Mouse (Mus musculus) midbrain, embryonic 12.5 days (tissue): ENCODE results near the gene Irf1. TPM values are rescaled to one million over a fixed set of nuclear protein-coding genes. Genes with fewer than 3 reads are reported as not detected.

Experiments used
- ATAC-seq: fragments of 200-750 bp; cut with Nextera tagmentation; 2 replicates; pipeline ENCODE4 v1.8.0; 2017; ENCODE audit warnings: low read depth, moderate TSS enrichment, moderate library complexity; ENCODE audit not compliant: low FRiP score
- H3K27ac ChIP-seq: fragments of 300-500 bp; sonication (generic); replicated peaks from 2 replicates; pipeline ENCODE4 v1.5.1; 2016; ENCODE audit warnings: mild to moderate bottlenecking
- H3K27me3 ChIP-seq: fragments of 300-500 bp; sonication (generic); 2 replicates; pipeline ENCODE4 v1.6.1; 2016; ENCODE audit warnings: mild to moderate bottlenecking
- H3K36me3 ChIP-seq: fragments of 300-500 bp; sonication (generic); 2 replicates; pipeline ENCODE4 v1.6.1; 2016
- H3K4me1 ChIP-seq: fragments of 300-500 bp; sonication (generic); 2 replicates; pipeline ENCODE4 v1.6.1; 2016
- H3K4me2 ChIP-seq: fragments of 300-500 bp; sonication (generic); replicated peaks from 2 replicates; pipeline ENCODE4 v1.6.1; 2016; ENCODE audit warnings: mild to moderate bottlenecking, moderate library complexity
- H3K4me3 ChIP-seq: fragments of 300-500 bp; sonication (generic); 2 replicates; pipeline ENCODE4 v1.5.1; 2016; ENCODE audit warnings: mild to moderate bottlenecking
- H3K9ac ChIP-seq: fragments of 300-500 bp; sonication (generic); replicated peaks from 2 replicates; pipeline ENCODE4 v1.6.1; 2016; ENCODE audit warnings: mild to moderate bottlenecking, moderate library complexity
- H3K9me3 ChIP-seq: fragments of 300-500 bp; sonication (generic); 2 replicates; pipeline ENCODE4 v1.6.1; 2016; ENCODE audit warnings: mild to moderate bottlenecking
- WGBS: fragments of 180-500 bp; shearing (Covaris S2); methylation state at CpG from one replicate; pipeline ENCODE4 v1.1.7; 2016; 5-methylcytosine and 5-hydroxymethylcytosine counted together
- polyA plus RNA-seq: library from polyadenylated mRNA; unstranded; fragments of >200 nt; fragmentation: Nextera tagmentation; extraction: Ambion mirVana; gene quantifications from 2 replicates; pipeline ENCODE4 v1.2.1, GENCODE M21; 2016

Irf1 gene
- polyA plus RNA-seq, 1 experiment from 2014 or later, result 4.3 TPM

DNA sequence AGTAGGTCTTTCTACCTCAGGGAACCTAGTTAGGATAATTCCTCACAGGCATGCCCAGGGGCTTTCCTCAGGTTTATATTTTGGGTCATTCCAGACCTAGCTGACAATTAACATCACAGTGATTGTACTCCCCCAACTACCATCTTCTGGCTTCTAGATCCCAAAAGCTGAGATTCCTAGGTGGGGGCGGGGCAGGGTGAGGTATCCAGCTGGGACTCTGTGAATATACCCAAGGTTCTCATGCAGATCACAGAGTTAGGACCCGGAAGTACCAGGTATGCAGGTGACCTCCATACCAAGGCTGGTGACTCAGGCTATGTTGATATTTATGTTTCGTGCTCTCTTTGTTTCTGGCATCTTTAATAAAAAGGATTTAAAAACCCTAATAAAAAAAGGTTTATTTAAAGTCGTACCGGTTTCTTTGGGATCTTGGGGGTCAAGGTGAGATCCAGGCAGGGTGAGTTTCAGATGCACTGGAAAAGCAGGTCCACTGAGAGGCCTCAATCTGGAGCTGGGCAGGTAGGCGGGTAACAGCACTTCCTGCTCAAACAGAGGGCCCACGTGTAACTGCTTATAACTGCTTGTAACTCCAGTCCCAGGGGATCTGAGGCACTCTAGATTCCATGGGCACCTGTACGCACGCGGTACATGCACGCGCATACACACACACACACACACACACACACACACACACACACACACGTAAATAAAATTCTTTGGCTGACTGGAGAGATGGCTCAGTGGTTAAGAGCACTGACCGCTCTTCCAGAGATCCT lies 34.9 kb downstream of the Irf1 start:
- WGBS, result 84% methylated on average over 14 of the region's 14 CpGs

GRCm38 (mm10) chr11:53805786-53806185 lies 36.0 kb downstream of the Irf1 start:
- H3K4me1 ChIP-seq, result no peaks in the 10 kb centered on the region
- H3K27me3 ChIP-seq, result no peaks in the 10 kb centered on the region
- no peaks in the 10 kb centered on the region for H3K36me3 ChIP-seq
- WGBS, result 86% methylated on average over 9 of the region's 9 CpGs
- no peak overlapping the region for H3K27ac ChIP-seq
- no peak for ATAC-seq
- H3K9ac ChIP-seq, result no peak overlapping the region
- H3K4me2 ChIP-seq, result no peak overlapping the region
- H3K4me3 ChIP-seq, result no peak overlapping the region
- no peaks in the 10 kb centered on the region for H3K9me3 ChIP-seq

More for the DNA sequence above, 34.9 kb downstream of the Irf1 start:
- no peaks in the 10 kb centered on the region for H3K4me1 ChIP-seq
- H3K4me2 ChIP-seq, result no peak overlapping the region
- H3K27me3 ChIP-seq, result no peaks in the 10 kb centered on the region
- no peak overlapping the region for H3K9ac ChIP-seq
- no peak overlapping the region for H3K27ac ChIP-seq
- no peak for ATAC-seq
- no peaks in the 10 kb centered on the region for H3K9me3 ChIP-seq
- H3K4me3 ChIP-seq, result no peak overlapping the region
- no peaks in the 10 kb centered on the region for H3K36me3 ChIP-seq

DNA sequence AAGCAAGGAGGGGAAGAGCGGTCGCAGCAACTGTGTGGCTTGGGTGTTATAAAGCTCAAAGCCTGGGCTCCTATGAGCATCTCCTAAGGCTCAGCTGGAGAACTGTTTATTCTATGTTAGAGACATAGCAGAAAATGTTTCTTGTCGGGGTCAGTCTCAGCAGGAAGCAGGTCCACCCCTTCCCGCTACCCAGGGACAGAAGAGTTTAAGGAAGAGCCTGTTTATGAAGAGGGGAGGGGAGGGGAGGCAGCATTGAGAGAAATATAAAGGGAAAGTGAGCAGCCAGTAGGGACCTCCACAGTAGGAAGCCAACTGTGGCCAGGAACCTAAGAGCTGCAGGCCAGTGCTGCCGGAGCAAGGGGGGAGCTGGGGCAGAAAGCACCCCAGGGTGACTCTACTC lies 39.5 kb downstream of the Irf1 start:
- no peaks in the 10 kb centered on the region for H3K36me3 ChIP-seq
- H3K4me1 ChIP-seq, result no peaks in the 10 kb centered on the region
- WGBS, result 54% methylated on average over 5 of the region's 5 CpGs
- ATAC-seq, result no peak
- no peak overlapping the region for H3K4me3 ChIP-seq
- no peak overlapping the region for H3K27ac ChIP-seq
- H3K4me2 ChIP-seq, result no peak overlapping the region
- H3K9me3 ChIP-seq, result no peaks in the 10 kb centered on the region
- H3K9ac ChIP-seq, result no peak overlapping the region
- H3K27me3 ChIP-seq, result no peaks in the 10 kb centered on the region

GRCm38 (mm10) chr11:53810156-53810555 lies 40.3 kb downstream of the Irf1 start:
- Histone ChIP-seq H3K4me3 (no peak overlapping the region), H3K4me1 (no peaks in the 10 kb centered on the region), H3K27me3 (no peaks in the 10 kb centered on the region), H3K27ac (no peak overlapping the region), H3K9me3 (no peaks in the 10 kb centered on the region), H3K4me2 (no peak overlapping the region), H3K9ac (no peak overlapping the region), H3K36me3 (no peaks in the 10 kb centered on the region)
- no peak for ATAC-seq
- WGBS, result 58% methylated on average over 5 of the region's 5 CpGs

GRCm38 (mm10) chr11:53810749-53811148 lies 40.9 kb downstream of the Irf1 start:
- Histone ChIP-seq H3K27ac (no peak overlapping the region), H3K9ac (no peak overlapping the region), H3K4me1 (no peaks in the 10 kb centered on the region), H3K4me3 (no peak overlapping the region), H3K27me3 (no peaks in the 10 kb centered on the region), H3K36me3 (no peaks in the 10 kb centered on the region), H3K9me3 (no peaks in the 10 kb centered on the region), H3K4me2 (no peak overlapping the region)
- 74% methylated on average over 2 of the region's 2 CpGs for WGBS
- ATAC-seq, result no peak

GRCm38 (mm10) chr11:53811312-53811711 lies 41.5 kb downstream of the Irf1 start:
- WGBS, result 83% methylated on average over 3 of the region's 3 CpGs
- Histone ChIP-seq H3K27ac (no peak overlapping the region), H3K4me2 (no peak overlapping the region), H3K27me3 (no peaks in the 10 kb centered on the region), H3K4me1 (no peaks in the 10 kb centered on the region), H3K4me3 (no peak overlapping the region), H3K36me3 (no peaks in the 10 kb centered on the region), H3K9me3 (no peaks in the 10 kb centered on the region), H3K9ac (no peak overlapping the region)
- no peak for ATAC-seq

DNA sequence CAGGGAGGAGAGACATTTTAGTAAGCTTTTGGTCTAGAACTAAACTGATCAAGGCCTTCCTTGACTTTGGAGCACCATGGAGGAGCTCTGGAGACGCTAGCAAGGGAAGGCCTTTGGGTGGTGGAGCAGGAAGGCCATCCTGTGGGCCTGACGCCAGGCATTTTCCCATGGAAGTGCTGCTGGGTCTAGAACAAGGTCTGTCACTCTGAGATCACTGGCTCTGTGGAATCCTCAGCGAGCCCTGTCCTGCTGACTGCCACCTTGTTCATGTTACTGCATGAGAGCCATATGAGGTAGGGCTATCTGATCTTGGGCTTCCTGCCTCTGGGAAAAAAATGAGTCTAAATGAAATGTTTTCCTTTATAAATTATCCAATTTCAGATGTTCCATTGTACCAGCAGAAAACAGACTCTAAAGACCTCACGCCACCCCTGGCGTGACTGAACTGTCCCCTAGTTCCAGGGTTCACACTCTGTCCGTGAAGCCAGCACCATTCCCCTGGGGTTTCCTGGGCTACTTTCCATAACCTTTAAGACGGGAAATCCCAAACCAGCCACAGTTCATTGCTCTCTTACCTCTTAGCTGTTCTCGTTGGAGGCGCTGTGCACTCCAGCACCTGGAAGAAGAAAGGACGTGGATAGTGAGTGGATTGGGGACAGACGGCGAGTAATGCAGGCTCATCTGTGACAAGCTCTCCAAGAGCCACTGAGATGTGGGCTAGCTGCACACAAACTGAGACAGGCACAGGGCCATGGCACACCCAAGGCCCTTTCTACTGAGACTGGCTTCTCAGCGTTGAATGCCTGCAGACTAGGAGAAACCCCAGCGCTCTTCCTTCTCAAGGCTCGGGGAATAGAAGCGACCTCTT lies 43.4 kb downstream of the Irf1 start:
- Histone ChIP-seq H3K9ac (no peak overlapping the region), H3K4me1 (no peaks in the 10 kb centered on the region), H3K27me3 (no peaks in the 10 kb centered on the region), H3K4me2 (no peak overlapping the region), H3K27ac (no peak overlapping the region), H3K4me3 (no peak overlapping the region), H3K9me3 (no peaks in the 10 kb centered on the region), H3K36me3 (no peaks in the 10 kb centered on the region)
- 89% methylated on average over 16 of the region's 16 CpGs for WGBS
- no peak for ATAC-seq

DNA sequence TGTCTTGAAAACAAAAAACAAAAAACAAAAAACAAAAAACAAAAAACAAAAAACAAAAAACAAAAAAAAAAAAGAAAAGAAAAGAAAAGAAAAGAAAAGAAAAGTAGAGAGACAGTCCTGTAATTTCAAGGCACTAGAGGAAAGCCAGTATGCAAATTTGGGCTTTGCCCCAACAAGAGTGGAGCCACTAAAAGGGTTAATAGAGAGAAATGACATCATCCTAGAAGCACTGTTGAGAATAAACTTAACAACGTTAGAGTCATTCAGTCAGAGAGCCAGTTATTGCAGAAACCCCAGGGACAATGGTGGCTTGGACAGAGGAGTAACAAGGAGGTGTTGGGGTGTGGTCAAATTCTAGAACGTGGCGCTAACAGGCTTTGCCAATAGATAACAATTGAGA lies 45.0 kb downstream of the Irf1 start:
- Histone ChIP-seq H3K27me3 (no peaks in the 10 kb centered on the region), H3K4me3 (no peak overlapping the region), H3K9ac (no peak overlapping the region), H3K27ac (no peak overlapping the region), H3K4me1 (no peaks in the 10 kb centered on the region), H3K4me2 (no peak overlapping the region), H3K36me3 (no peaks in the 10 kb centered on the region), H3K9me3 (no peaks in the 10 kb centered on the region)
- WGBS, result 73% methylated on average over 3 of the region's 3 CpGs
- ATAC-seq, result no peak

GRCm38 (mm10) chr11:53816841-53817375 lies 47.1 kb downstream of the Irf1 start:
- Histone ChIP-seq H3K27me3 (no peaks in the 10 kb centered on the region), H3K9me3 (no peaks in the 10 kb centered on the region), H3K36me3 (no peaks in the 10 kb centered on the region), H3K4me2 (no peak overlapping the region), H3K4me1 (no peaks in the 10 kb centered on the region), H3K9ac (no peak overlapping the region), H3K27ac (no peak overlapping the region), H3K4me3 (no peak overlapping the region)
- WGBS, result 91% methylated on average over 5 of the region's 5 CpGs
- no peak for ATAC-seq

DNA sequence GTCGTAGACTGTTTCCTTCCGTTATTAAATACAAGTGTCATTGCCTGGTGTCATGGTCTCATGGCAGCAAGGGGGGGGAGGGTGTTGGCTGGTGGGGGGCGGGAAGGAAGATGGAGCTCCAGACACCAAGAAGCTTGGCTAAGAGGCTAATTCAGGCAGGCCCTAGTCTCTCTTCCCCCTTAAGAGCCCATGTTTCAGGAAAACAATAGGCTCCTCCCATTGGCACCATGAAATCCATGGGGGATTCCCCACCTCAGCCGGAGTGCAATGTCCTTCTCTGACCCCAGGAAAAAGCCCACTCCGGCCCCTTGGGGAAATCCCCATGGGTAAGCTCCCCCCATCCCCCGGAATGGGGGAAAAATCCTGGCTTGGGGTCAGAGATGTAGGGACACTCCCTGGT lies 49.0 kb downstream of the Irf1 start:
- H3K4me2 ChIP-seq, result no peak overlapping the region
- H3K9ac ChIP-seq, result no peak overlapping the region
- H3K4me1 ChIP-seq, result no peaks in the 10 kb centered on the region
- no peaks in the 10 kb centered on the region for H3K36me3 ChIP-seq
- ATAC-seq, result no peak
- H3K4me3 ChIP-seq, result no peak overlapping the region
- no peaks in the 10 kb centered on the region for H3K27me3 ChIP-seq
- no peaks in the 10 kb centered on the region for H3K9me3 ChIP-seq
- no peak overlapping the region for H3K27ac ChIP-seq
- WGBS, result 57% methylated on average over 6 of the region's 6 CpGs

- H3K9ac ChIP-seq, result no peak overlapping the region
- H3K27ac ChIP-seq, result no peak overlapping the region
- no peak for ATAC-seq
- no peak overlapping the region for H3K4me2 ChIP-seq
- no peaks in the 10 kb centered on the region for H3K9me3 ChIP-seq
- no peaks in the 10 kb centered on the region for H3K4me1 ChIP-seq
- H3K36me3 ChIP-seq, result no peaks in the 10 kb centered on the region
- 89% methylated on average over 6 of the region's 6 CpGs for WGBS
- no peaks in the 10 kb centered on the region for H3K27me3 ChIP-seq
- H3K4me3 ChIP-seq, result no peak overlapping the region
These were observed 49.7 kb downstream of the Irf1 start for GRCm38 (mm10) chr11:53819511-53819910.

DNA sequence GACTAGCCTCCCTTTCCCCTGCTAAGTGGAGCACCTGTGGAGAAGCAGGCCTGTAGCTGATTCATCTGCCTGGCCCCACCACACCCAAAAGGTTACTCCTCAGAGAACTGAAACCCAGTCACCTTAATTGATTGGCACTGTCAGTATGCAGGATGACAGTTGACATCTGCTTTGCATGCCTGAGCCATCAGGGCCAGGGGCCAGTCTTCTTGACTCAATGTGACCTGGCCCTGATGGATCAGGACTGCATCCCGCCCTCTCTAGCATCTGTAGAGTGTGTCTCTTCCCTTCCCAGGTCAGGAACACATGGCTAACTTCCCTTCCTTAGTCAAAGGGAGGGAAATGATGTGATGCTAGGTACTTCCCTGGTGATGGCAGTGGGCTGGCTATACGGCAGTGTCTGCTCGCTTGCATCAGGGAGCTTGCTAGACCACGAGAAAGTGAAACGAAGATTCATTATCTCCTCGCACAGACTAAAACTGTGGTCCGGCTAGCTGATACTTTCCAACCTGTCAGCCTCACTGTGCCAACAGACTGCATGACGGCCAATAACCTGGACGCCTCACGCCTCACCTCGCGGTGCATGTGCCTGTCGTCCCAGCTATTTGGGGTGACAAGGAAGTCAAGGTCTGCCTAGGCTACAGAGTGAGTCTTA lies 50.8 kb downstream of the Irf1 start:
- H3K27ac ChIP-seq, result no peak overlapping the region
- no peaks in the 10 kb centered on the region for H3K4me1 ChIP-seq
- H3K27me3 ChIP-seq, result no peaks in the 10 kb centered on the region
- ATAC-seq, result no peak
- no peak overlapping the region for H3K4me2 ChIP-seq
- H3K9me3 ChIP-seq, result no peaks in the 10 kb centered on the region
- WGBS, result 88% methylated on average over 13 of the region's 13 CpGs
- H3K4me3 ChIP-seq, result no peak overlapping the region
- no peak overlapping the region for H3K9ac ChIP-seq
- no peaks in the 10 kb centered on the region for H3K36me3 ChIP-seq
